Mouse (Mus musculus) embryonic fibroblast, embryonic 13.5 days (primary cell): Measurements from ENCODE around the gene Gm9857. TPM values are rescaled to one million over a fixed set of nuclear protein-coding genes. Genes with fewer than 3 reads are reported as not detected.

Experiments
- H3K27ac ChIP-seq: 2 replicates; pipeline ENCODE4 v1.5.1; 2012; ENCODE audit warnings: low read length, control low read depth, inconsistent platforms; ENCODE audit not compliant: insufficient read depth
- H3K4me1 ChIP-seq: 2 replicates; pipeline ENCODE4 v1.6.1; 2011; ENCODE audit warnings: low read length; ENCODE audit not compliant: control insufficient read depth, insufficient read depth
- H3K4me3 ChIP-seq: 2 replicates; pipeline ENCODE4 v1.5.1; 2011; ENCODE audit warnings: mild to moderate bottlenecking, control low read depth, low read length; ENCODE audit not compliant: insufficient read depth
- CTCF ChIP-seq: IDR thresholded peaks from 2 replicates; pipeline ENCODE4 v1.5.1; 2011; ENCODE audit warnings: mild to moderate bottlenecking, control low read depth, low read length, moderate library complexity, borderline replicate concordance; ENCODE audit not compliant: insufficient read depth
- POLR2A ChIP-seq: IDR thresholded peaks from 2 replicates; pipeline ENCODE4 v1.6.1; 2011; ENCODE audit warnings: low read depth, mild to moderate bottlenecking, control low read depth, low read length, moderate library complexity
- polyA plus RNA-seq: library from polyadenylated mRNA; stranded (reverse); fragments of >200 nt; gene quantifications from 2 replicates; pipeline ENCODE4 v1.2.4, GENCODE M21; 2011; ENCODE audit warnings: low read depth; ENCODE audit not compliant: missing spikeins, insufficient read length

Gm9857 gene
- polyA plus RNA-seq, 1 experiment: not detected

GRCm38 (mm10) chr3:108911081-108911547 is 29.1 kb downstream of the Gm9857 start:
- TF ChIP-seq CTCF: peak; percentile 44; the same call in 1 of the 2 replicates
- peak; percentile 27; the same call in 1 of the 2 replicates for TF ChIP-seq POLR2A
- no peaks in the 10 kb centered on the region; the same call in none of the 2 replicates for H3K4me1 ChIP-seq
- peak overlapping the region; percentile 92 for H3K27ac ChIP-seq
- peak overlapping the region; percentile 76 for H3K4me3 ChIP-seq

GRCm38 (mm10) chr3:108910303-108911080 is 29.8 kb downstream of the Gm9857 start:
- TF ChIP-seq CTCF (no peak), POLR2A (no peak)
- Histone ChIP-seq H3K4me3 (peak overlapping the region; percentile 76), H3K4me1 (no peaks in the 10 kb centered on the region; the same call in none of the 2 replicates)

DNA sequence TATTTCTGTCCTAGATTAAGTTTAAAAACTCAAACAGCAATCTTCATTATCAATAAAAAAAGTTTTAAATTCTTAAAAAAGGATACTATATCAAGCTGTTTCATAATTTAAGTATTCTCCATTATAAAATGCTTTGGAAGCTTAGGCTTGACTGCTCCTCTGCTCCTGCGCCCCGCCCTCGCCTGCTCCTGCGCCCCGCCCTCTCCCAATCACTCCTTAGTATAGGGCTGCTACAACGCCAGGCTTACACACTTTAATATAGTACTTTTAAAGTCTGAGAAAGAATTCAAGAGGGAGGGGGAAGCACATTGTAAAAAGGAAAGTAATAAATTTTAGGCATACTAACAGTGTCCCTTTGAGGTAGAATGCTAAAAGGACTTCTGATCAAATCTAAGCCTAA is 37.3 kb downstream of the Gm9857 start:
- TF ChIP-seq CTCF: no peak
- TF ChIP-seq POLR2A: no peak
- Histone ChIP-seq H3K4me1 (no peaks in the 10 kb centered on the region), H3K4me3 (no peak overlapping the region), H3K27ac (no peak overlapping the region)

More at GRCm38 (mm10) chr3:108910303-108911080, 29.8 kb downstream of the Gm9857 start:
- peak overlapping the region; percentile 92 for H3K27ac ChIP-seq

- TF ChIP-seq CTCF: no peak
- no peak for TF ChIP-seq POLR2A
- no peak overlapping the region for H3K4me3 ChIP-seq
Measured at GRCm38 (mm10) chr3:108902038-108902437, 38.2 kb downstream of the Gm9857 start.

GRCm38 (mm10) chr3:108900681-108901080 is 39.6 kb downstream of the Gm9857 start:
- TF ChIP-seq POLR2A (no peak), CTCF (no peak)
- no peaks in the 10 kb centered on the region for H3K4me1 ChIP-seq
- no peak overlapping the region for H3K27ac ChIP-seq
- H3K4me3 ChIP-seq: no peak overlapping the region

More at GRCm38 (mm10) chr3:108902038-108902437, 38.2 kb downstream of the Gm9857 start:
- Histone ChIP-seq H3K4me1 (no peaks in the 10 kb centered on the region), H3K27ac (no peak overlapping the region)

- no peak for TF ChIP-seq CTCF
- TF ChIP-seq POLR2A: no peak
- Histone ChIP-seq H3K4me1 (no peaks in the 10 kb centered on the region), H3K4me3 (no peak overlapping the region), H3K27ac (no peak overlapping the region)
Measured at GRCm38 (mm10) chr3:108900147-108900546, 40.1 kb downstream of the Gm9857 start.

DNA sequence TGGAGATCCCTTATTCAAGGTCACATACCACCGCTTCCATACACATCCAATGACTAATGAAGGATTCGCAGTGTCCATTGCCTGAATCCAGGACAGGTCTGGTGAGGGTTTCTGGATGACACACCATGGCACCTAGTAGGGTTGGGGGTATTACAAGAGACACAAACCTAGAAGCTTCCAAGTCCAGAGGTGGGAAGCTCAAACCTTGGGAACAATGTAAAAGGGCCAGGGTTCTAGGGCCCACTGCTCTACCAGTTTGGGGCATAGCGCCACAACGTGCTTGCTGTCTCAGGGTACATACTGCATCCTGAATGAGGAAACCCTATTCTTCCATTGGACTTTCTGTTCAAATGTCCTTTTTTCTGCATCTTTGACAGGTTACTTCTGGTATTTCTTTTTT is 41.6 kb downstream of the Gm9857 start:
- Histone ChIP-seq H3K4me3 (no peak overlapping the region), H3K27ac (no peak overlapping the region), H3K4me1 (no peaks in the 10 kb centered on the region)
- TF ChIP-seq POLR2A: no peak
- no peak for TF ChIP-seq CTCF

DNA sequence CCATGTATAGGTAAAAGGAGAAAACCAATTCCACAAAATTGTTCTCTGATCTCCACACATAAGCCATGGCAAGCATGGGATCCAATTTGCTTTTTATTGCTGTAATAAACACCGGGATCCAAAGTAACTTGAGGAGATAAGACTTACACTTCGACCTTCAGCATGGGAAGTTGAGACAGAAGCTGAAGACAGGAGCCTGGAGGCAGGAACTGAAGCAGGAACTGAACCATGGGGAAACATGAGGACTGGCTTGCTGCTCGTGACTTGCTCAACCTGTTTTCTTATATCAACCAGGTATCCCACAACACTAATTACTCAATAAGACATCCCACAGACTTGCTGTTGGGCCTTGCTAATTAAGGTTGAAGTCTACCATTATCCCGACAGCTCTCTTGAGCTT is 47.3 kb downstream of the Gm9857 start:
- Histone ChIP-seq H3K4me1 (no peaks in the 10 kb centered on the region), H3K4me3 (no peak overlapping the region), H3K27ac (no peak overlapping the region)
- no peak for TF ChIP-seq POLR2A
- TF ChIP-seq CTCF: no peak

- Histone ChIP-seq H3K4me1 (no peaks in the 10 kb centered on the region), H3K4me3 (no peak overlapping the region), H3K27ac (no peak overlapping the region)
- TF ChIP-seq POLR2A (no peak), CTCF (no peak)
Measured at GRCm38 (mm10) chr3:108892080-108892479, 48.2 kb downstream of the Gm9857 start.

Other genes with a start within 250 kb of the Gm9857 start
- gene Gpsm2, start 218.1 kb downstream of the Gm9857 start, polyA plus RNA-seq: 26.8 and 56.0 TPM in 2 replicates
- 0.18 and 0.79 TPM in 2 replicates for gene Aknad1, start 200.8 kb downstream of the Gm9857 start, polyA plus RNA-seq
- gene Stxbp3, start 99.9 kb downstream of the Gm9857 start, polyA plus RNA-seq: 43.0 and 53.9 TPM in 2 replicates
- gene Fndc7, start 50.4 kb downstream of the Gm9857 start, polyA plus RNA-seq: not detected in 2 replicates
- gene Prpf38b, start 28.7 kb downstream of the Gm9857 start, polyA plus RNA-seq: 84.1 and 103 TPM in 2 replicates
- not detected in 2 replicates for gene Henmt1, start 572 bp downstream of the Gm9857 start, polyA plus RNA-seq
- gene Fam102b, start 87.2 kb upstream of the Gm9857 start, polyA plus RNA-seq: 25.3 and 27.8 TPM in 2 replicates
- gene Slc25a54, start 140.0 kb upstream of the Gm9857 start, polyA plus RNA-seq: not detected in 2 replicates
- 58.7 and 72.0 TPM in 2 replicates for gene Slc25a24, start 182.7 kb upstream of the Gm9857 start, polyA plus RNA-seq